Mouse (Mus musculus): ENCODE data around the gene Commd6. TPM values are rescaled to one million over a fixed set of nuclear protein-coding genes. Genes with fewer than 3 reads are reported as not detected.

Commd6 gene
- polyA plus RNA-seq, 1 experiment = 0.34 TPM

GRCm38 (mm10) chr14:101656307-101656706 is 15.8 kb upstream of the Commd6 start:
- peaks cover 6% of the 10 kb centered on the region for H3K36me3 ChIP-seq (ENCODE audit: control insufficient read depth)
- H3K27me3 ChIP-seq (ENCODE audit: control insufficient read depth) = no peaks in the 10 kb centered on the region
- TF ChIP-seq GATA1 (IDR thresholded peaks at IDR 0.05; ENCODE audit: low read length) (no peak), TAL1 (IDR thresholded peaks at IDR 0.05; ENCODE audit: low read length) (no peak)
- H3K4me3 ChIP-seq (replicated peaks) = no peak overlapping the region
- H3K4me1 ChIP-seq (ENCODE audit: control insufficient read depth) = peaks cover 25% of the 10 kb centered on the region
- no peaks in the 10 kb centered on the region for H3K9me3 ChIP-seq (ENCODE audit: control insufficient read depth, low read length)

- Histone ChIP-seq H3K27me3 (ENCODE audit: control insufficient read depth) (0 out of 2 replicates have a peak, but pooled peaks cover 3% of the 10 kb centered on the region), H3K36me3 (ENCODE audit: control insufficient read depth) (no peaks in the 10 kb centered on the region), H3K4me3 (replicated peaks) (peak overlapping the region; percentile 97), H3K9me3 (ENCODE audit: control insufficient read depth, low read length) (no peaks in the 10 kb centered on the region), H3K4me1 (ENCODE audit: control insufficient read depth) (peaks cover 25% of the 10 kb centered on the region)
- TF ChIP-seq TAL1 (IDR thresholded peaks at IDR 0.05; ENCODE audit: low read length) (no peak), GATA1 (IDR thresholded peaks at IDR 0.05; ENCODE audit: low read length) (no peak)
These were observed 14.0 kb upstream of the Commd6 start for GRCm38 (mm10) chr14:101654526-101654909.

- no peaks in the 10 kb centered on the region for H3K9me3 ChIP-seq (ENCODE audit: control insufficient read depth, low read length)
- H3K4me1 ChIP-seq (ENCODE audit: control insufficient read depth) = peaks cover 25% of the 10 kb centered on the region
- peak within 1 kb of the TSS; percentile 97 for H3K4me3 ChIP-seq (replicated peaks)
- 0 out of 2 replicates have a peak, but pooled peaks cover 3% of the 10 kb centered on the region for H3K27me3 ChIP-seq (ENCODE audit: control insufficient read depth)
- TF ChIP-seq TAL1 (IDR thresholded peaks at IDR 0.05; ENCODE audit: low read length) = no peak
- no peak for TF ChIP-seq GATA1 (IDR thresholded peaks at IDR 0.05; ENCODE audit: low read length)
- no peaks in the 10 kb centered on the region for H3K36me3 ChIP-seq (ENCODE audit: control insufficient read depth)
These were observed 13.4 kb upstream of the Commd6 start, which contains the start of gene Uchl3 for GRCm38 (mm10) chr14:101653581-101654525. Gene Uchl3, plus strand, starts transcription at chr14:101653967.

GRCm38 (mm10) chr14:101652571-101652970 is 12.1 kb upstream of the Commd6 start:
- Histone ChIP-seq H3K4me1 (ENCODE audit: control insufficient read depth) (peaks cover 25% of the 10 kb centered on the region), H3K9me3 (ENCODE audit: control insufficient read depth, low read length) (no peaks in the 10 kb centered on the region), H3K27me3 (ENCODE audit: control insufficient read depth) (0 out of 2 replicates have a peak, but pooled peaks cover 5% of the 10 kb centered on the region), H3K4me3 (replicated peaks) (no peak overlapping the region), H3K36me3 (ENCODE audit: control insufficient read depth) (no peaks in the 10 kb centered on the region)
- no peak for TF ChIP-seq TAL1 (IDR thresholded peaks at IDR 0.05; ENCODE audit: low read length)
- no peak for TF ChIP-seq GATA1 (IDR thresholded peaks at IDR 0.05; ENCODE audit: low read length)

GRCm38 (mm10) chr14:101650551-101650950 is 10.1 kb upstream of the Commd6 start:
- TF ChIP-seq GATA1 (IDR thresholded peaks at IDR 0.05; ENCODE audit: low read length) = no peak
- TF ChIP-seq TAL1 (IDR thresholded peaks at IDR 0.05; ENCODE audit: low read length) = no peak
- peaks cover 7% of the 10 kb centered on the region; the same call in 1 of the 2 replicates for H3K27me3 ChIP-seq (ENCODE audit: control insufficient read depth)
- H3K4me1 ChIP-seq (ENCODE audit: control insufficient read depth) = peaks cover 20% of the 10 kb centered on the region
- H3K9me3 ChIP-seq (ENCODE audit: control insufficient read depth, low read length) = no peaks in the 10 kb centered on the region
- H3K4me3 ChIP-seq (replicated peaks) = no peak overlapping the region
- H3K36me3 ChIP-seq (ENCODE audit: control insufficient read depth) = no peaks in the 10 kb centered on the region

DNA sequence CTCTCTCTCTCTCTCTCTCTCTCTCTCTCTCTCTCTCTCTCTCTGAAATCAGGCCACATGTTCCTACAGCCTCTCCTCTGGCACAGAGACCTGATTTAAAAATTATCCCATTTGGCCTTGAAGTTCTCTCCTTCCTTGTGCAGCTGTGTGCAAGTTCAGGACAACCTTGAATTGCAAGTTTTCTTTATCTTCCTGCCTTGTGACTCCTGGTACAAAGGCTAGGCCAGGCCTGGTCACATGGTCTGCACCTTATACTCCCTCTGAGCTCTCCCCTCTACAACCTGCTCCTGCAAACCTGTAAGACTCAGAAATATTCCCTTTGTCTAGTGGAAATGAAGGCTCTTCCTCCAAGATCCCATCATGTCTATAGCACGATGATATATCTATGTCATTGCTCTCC is 4.5 kb upstream of the Commd6 start:
- Histone ChIP-seq H3K4me3 (replicated peaks) (no peak overlapping the region), H3K27me3 (ENCODE audit: control insufficient read depth) (peaks cover 4% of the 10 kb centered on the region; the same call in 1 of the 2 replicates), H3K4me1 (ENCODE audit: control insufficient read depth) (peaks cover 4% of the 10 kb centered on the region), H3K9me3 (ENCODE audit: control insufficient read depth, low read length) (no peaks in the 10 kb centered on the region), H3K36me3 (ENCODE audit: control insufficient read depth) (no peaks in the 10 kb centered on the region)
- no peak for TF ChIP-seq GATA1 (IDR thresholded peaks at IDR 0.05; ENCODE audit: low read length)
- TF ChIP-seq TAL1 (IDR thresholded peaks at IDR 0.05; ENCODE audit: low read length) = no peak

- Histone ChIP-seq H3K27me3 (ENCODE audit: control insufficient read depth) (no peaks in the 10 kb centered on the region), H3K36me3 (ENCODE audit: control insufficient read depth) (peaks cover 33% of the 10 kb centered on the region), H3K9me3 (ENCODE audit: control insufficient read depth, low read length) (no peaks in the 10 kb centered on the region), H3K4me3 (replicated peaks) (no peak overlapping the region), H3K4me1 (ENCODE audit: control insufficient read depth) (peaks cover 15% of the 10 kb centered on the region)
- TF ChIP-seq TAL1 (IDR thresholded peaks at IDR 0.05; ENCODE audit: low read length) (no peak), GATA1 (IDR thresholded peaks at IDR 0.05; ENCODE audit: low read length) (no peak)
These were observed 3.1 kb downstream of the Commd6 start for GRCm38 (mm10) chr14:101637381-101637780.

GRCm38 (mm10) chr14:101635765-101636164 is 4.7 kb downstream of the Commd6 start:
- Histone ChIP-seq H3K9me3 (ENCODE audit: control insufficient read depth, low read length) (no peaks in the 10 kb centered on the region), H3K27me3 (ENCODE audit: control insufficient read depth) (no peaks in the 10 kb centered on the region), H3K4me1 (ENCODE audit: control insufficient read depth) (peaks cover 14% of the 10 kb centered on the region), H3K4me3 (replicated peaks) (no peak overlapping the region), H3K36me3 (ENCODE audit: control insufficient read depth) (peaks cover 34% of the 10 kb centered on the region)
- TF ChIP-seq GATA1 (IDR thresholded peaks at IDR 0.05; ENCODE audit: low read length) = no peak
- TF ChIP-seq TAL1 (IDR thresholded peaks at IDR 0.05; ENCODE audit: low read length) = no peak

GRCm38 (mm10) chr14:101630548-101630947 is 9.9 kb downstream of the Commd6 start:
- no peaks in the 10 kb centered on the region for H3K27me3 ChIP-seq (ENCODE audit: control insufficient read depth)
- H3K4me3 ChIP-seq (replicated peaks) = no peak overlapping the region
- TF ChIP-seq TAL1 (IDR thresholded peaks at IDR 0.05; ENCODE audit: low read length) (no peak), GATA1 (IDR thresholded peaks at IDR 0.05; ENCODE audit: low read length) (no peak)
- H3K36me3 ChIP-seq (ENCODE audit: control insufficient read depth) = peaks cover 26% of the 10 kb centered on the region
- no peaks in the 10 kb centered on the region for H3K4me1 ChIP-seq (ENCODE audit: control insufficient read depth)
- no peaks in the 10 kb centered on the region for H3K9me3 ChIP-seq (ENCODE audit: control insufficient read depth, low read length)
